Mouse (Mus musculus) kidney, embryonic 14.5 days (tissue): ENCODE results near the gene Abat. TPM values are rescaled to one million over a fixed set of nuclear protein-coding genes. Genes with fewer than 3 reads are reported as not detected.

ENCODE experiments used
- ATAC-seq: fragments of 200-750 bp; cut with Nextera tagmentation; 2 replicates; pipeline ENCODE4 v1.8.0; 2017; ENCODE audit warnings: moderate number of reproducible peaks, mild to moderate bottlenecking, moderate TSS enrichment, moderate library complexity; ENCODE audit not compliant: low FRiP score, low TSS enrichment
- H3K27ac ChIP-seq: fragments of 300-500 bp; sonication (generic); 2 replicates; pipeline ENCODE4 v1.5.1; 2014; ENCODE audit warnings: low read depth, mild to moderate bottlenecking, low read length, moderate library complexity, mixed read lengths
- H3K27me3 ChIP-seq: fragments of 300-500 bp; sonication (generic); 2 replicates; pipeline ENCODE4 v1.6.1; 2014; ENCODE audit warnings: mild to moderate bottlenecking, low read length; ENCODE audit not compliant: control insufficient read depth, insufficient read depth
- H3K36me3 ChIP-seq: fragments of 300-500 bp; sonication (generic); 2 replicates; pipeline ENCODE4 v1.6.1; 2014; ENCODE audit warnings: low read length, mixed read lengths; ENCODE audit not compliant: control insufficient read depth, insufficient read depth
- H3K4me1 ChIP-seq: fragments of 300-500 bp; sonication (generic); 2 replicates; pipeline ENCODE4 v1.6.1; 2014; ENCODE audit warnings: low read length, mixed read lengths; ENCODE audit not compliant: control insufficient read depth, insufficient read depth
- H3K4me2 ChIP-seq: fragments of 300-500 bp; sonication (generic); replicated peaks from 2 replicates; pipeline ENCODE4 v1.6.1; 2014; ENCODE audit warnings: low read depth, mild to moderate bottlenecking, low read length
- H3K4me3 ChIP-seq: fragments of 300-500 bp; sonication (generic); 2 replicates; pipeline ENCODE4 v1.5.1; 2014; ENCODE audit warnings: mild to moderate bottlenecking, low read length
- H3K9ac ChIP-seq: fragments of 300-500 bp; sonication (generic); 2 replicates; pipeline ENCODE4 v1.6.1; 2014; ENCODE audit warnings: low read depth, mild to moderate bottlenecking, low read length, moderate library complexity
- H3K9me3 ChIP-seq: fragments of 300-500 bp; sonication (generic); 2 replicates; pipeline ENCODE4 v1.6.1; 2016; ENCODE audit warnings: low read length; ENCODE audit not compliant: control insufficient read depth
- WGBS: fragments of 180-500 bp; shearing (Covaris S2); extraction: QIAGEN DNeasy Blood & Tissue Kit; methylation state at CpG from one replicate; pipeline ENCODE4 v1.1.7; 2014; 5-methylcytosine and 5-hydroxymethylcytosine counted together
- polyA plus RNA-seq: library from polyadenylated mRNA; unstranded; fragments of >200 nt; fragmentation: Nextera tagmentation; extraction: Ambion mirVana; gene quantifications from 2 replicates; pipeline ENCODE4 v1.2.1, GENCODE M21; 2014

Abat gene
- polyA plus RNA-seq, 1 experiment from 2014 or later, result 27.2 TPM

GRCm38 (mm10) chr16:8504271-8504670 lies 9.0 kb upstream of the Abat start:
- H3K4me1 ChIP-seq, result no peaks in the 10 kb centered on the region
- ATAC-seq, result no peak
- H3K36me3 ChIP-seq, result no peaks in the 10 kb centered on the region
- H3K4me3 ChIP-seq, result no peak overlapping the region
- no peak overlapping the region for H3K4me2 ChIP-seq
- H3K9me3 ChIP-seq, result no peaks in the 10 kb centered on the region; the same call in 1 of the 2 replicates
- no peak overlapping the region for H3K9ac ChIP-seq
- H3K27me3 ChIP-seq, result no peaks in the 10 kb centered on the region
- WGBS, result 34% methylated on average over 2 of the region's 2 CpGs
- H3K27ac ChIP-seq, result no peak overlapping the region

- 73% methylated on average over 5 of the region's 5 CpGs for WGBS
- Histone ChIP-seq H3K9me3 (no peaks in the 10 kb centered on the region; the same call in 1 of the 2 replicates), H3K27me3 (no peaks in the 10 kb centered on the region), H3K4me3 (no peak overlapping the region), H3K4me1 (peaks cover 13% of the 10 kb centered on the region), H3K4me2 (no peak overlapping the region), H3K36me3 (no peaks in the 10 kb centered on the region), H3K27ac (no peak overlapping the region), H3K9ac (no peak overlapping the region)
- no peak for ATAC-seq
These were observed 3.3 kb upstream of the Abat start for GRCm38 (mm10) chr16:8509894-8510293.

- Histone ChIP-seq H3K9me3 (no peaks in the 10 kb centered on the region), H3K4me1 (peaks cover 17% of the 10 kb centered on the region), H3K4me2 (peak overlapping the region; percentile 66), H3K4me3 (peak overlapping the region; percentile 56), H3K36me3 (no peaks in the 10 kb centered on the region), H3K27ac (no peak overlapping the region), H3K27me3 (no peaks in the 10 kb centered on the region), H3K9ac (0 out of 2 replicates have a peak overlapping the region, but pooled peaks have one; percentile 63)
- WGBS, result 0% methylated on average over 5 of the region's 5 CpGs
- peak; percentile 45; the same call in 1 of the 2 replicates for ATAC-seq
These were observed 399 bp upstream of the Abat start for GRCm38 (mm10) chr16:8512830-8513229.

- peaks cover 17% of the 10 kb centered on the region for H3K4me1 ChIP-seq
- H3K27ac ChIP-seq, result no peak overlapping the region
- H3K9me3 ChIP-seq, result no peaks in the 10 kb centered on the region
- ATAC-seq, result no peak
- no peaks in the 10 kb centered on the region for H3K27me3 ChIP-seq
- peak overlapping the region; percentile 56 for H3K4me3 ChIP-seq
- peak overlapping the region; percentile 66 for H3K4me2 ChIP-seq
- WGBS, result 16% methylated on average over 4 of the region's 4 CpGs
- no peaks in the 10 kb centered on the region for H3K36me3 ChIP-seq
- H3K9ac ChIP-seq, result peak overlapping the region; percentile 63; the same call in 1 of the 2 replicates
These were observed 951 bp downstream of the Abat start for GRCm38 (mm10) chr16:8514180-8514579.

- Histone ChIP-seq H3K27me3 (no peaks in the 10 kb centered on the region), H3K4me3 (no peak overlapping the region), H3K4me2 (no peak overlapping the region), H3K9ac (no peak overlapping the region), H3K36me3 (no peaks in the 10 kb centered on the region), H3K9me3 (no peaks in the 10 kb centered on the region), H3K4me1 (peaks cover 14% of the 10 kb centered on the region), H3K27ac (no peak overlapping the region)
- 81% methylated on average over 5 of the region's 5 CpGs for WGBS
- no peak for ATAC-seq
These were observed 7.3 kb downstream of the Abat start for GRCm38 (mm10) chr16:8520525-8520924.

- Histone ChIP-seq H3K27me3 (no peaks in the 10 kb centered on the region), H3K9me3 (no peaks in the 10 kb centered on the region), H3K36me3 (no peaks in the 10 kb centered on the region), H3K27ac (no peak overlapping the region), H3K4me1 (peaks cover 14% of the 10 kb centered on the region), H3K9ac (no peak overlapping the region), H3K4me3 (no peak overlapping the region), H3K4me2 (no peak overlapping the region)
- no peak for ATAC-seq
- WGBS, result 74% methylated on average over 4 of the region's 4 CpGs
These were observed 8.1 kb downstream of the Abat start for GRCm38 (mm10) chr16:8521322-8521721.

- Histone ChIP-seq H3K9me3 (no peaks in the 10 kb centered on the region), H3K27ac (peak overlapping the region; percentile 31), H3K4me1 (peaks cover 14% of the 10 kb centered on the region), H3K4me3 (no peak overlapping the region), H3K36me3 (no peaks in the 10 kb centered on the region), H3K9ac (no peak overlapping the region), H3K27me3 (no peaks in the 10 kb centered on the region), H3K4me2 (no peak overlapping the region)
- WGBS, result 36% methylated on average over 11 of the region's 11 CpGs
- peak; percentile 80 for ATAC-seq
These were observed 10.4 kb downstream of the Abat start for GRCm38 (mm10) chr16:8523480-8524144.

- H3K4me3 ChIP-seq, result no peak overlapping the region
- WGBS, result 62% methylated on average over 16 of the region's 16 CpGs
- peak overlapping the region; percentile 31 for H3K27ac ChIP-seq
- peaks cover 14% of the 10 kb centered on the region for H3K4me1 ChIP-seq
- 0 out of 2 replicates have a peak, but pooled peaks have one; percentile 47 for ATAC-seq
- no peaks in the 10 kb centered on the region for H3K9me3 ChIP-seq
- H3K27me3 ChIP-seq, result no peaks in the 10 kb centered on the region
- H3K9ac ChIP-seq, result no peak overlapping the region
- no peak overlapping the region for H3K4me2 ChIP-seq
- no peaks in the 10 kb centered on the region for H3K36me3 ChIP-seq
These were observed 11.1 kb downstream of the Abat start for GRCm38 (mm10) chr16:8524163-8524847.

GRCm38 (mm10) chr16:8525293-8525692 lies 12.1 kb downstream of the Abat start:
- Histone ChIP-seq H3K27ac (no peak overlapping the region), H3K36me3 (no peaks in the 10 kb centered on the region), H3K9ac (no peak overlapping the region), H3K9me3 (no peaks in the 10 kb centered on the region), H3K27me3 (no peaks in the 10 kb centered on the region), H3K4me3 (no peak overlapping the region), H3K4me1 (peaks cover 14% of the 10 kb centered on the region), H3K4me2 (no peak overlapping the region)
- ATAC-seq, result no peak
- 78% methylated on average over 3 of the region's 3 CpGs for WGBS
